Mouse (Mus musculus) left cerebral cortex, postnatal 25 days (tissue): ENCODE data around the gene Ets1. TPM values are rescaled to one million over a fixed set of nuclear protein-coding genes. Genes with fewer than 3 reads are reported as not detected.

Experiments
- DNase-seq, 2 experiments: peaks; one replicate each; pipeline ENCODE4 v3.0.0; 2022; ENCODE audit warnings: low spot score in 2 of 2, mixed read lengths in 1 of 2
- intact Hi-C: fragments of 180-260 bp; cut with DNase I; formaldehyde crosslinking; loops from one replicate; pipeline ENCODE4 v1.15.1; 2025
- total RNA-seq, 2 experiments: library from RNA; stranded (reverse); gene quantifications; 2 replicates each; pipeline ENCODE4 v1.2.3; 2021

The Ets1 gene
- total RNA-seq, 2 experiments from 2014 or later = 11.2 to 12.9 TPM

DNA sequence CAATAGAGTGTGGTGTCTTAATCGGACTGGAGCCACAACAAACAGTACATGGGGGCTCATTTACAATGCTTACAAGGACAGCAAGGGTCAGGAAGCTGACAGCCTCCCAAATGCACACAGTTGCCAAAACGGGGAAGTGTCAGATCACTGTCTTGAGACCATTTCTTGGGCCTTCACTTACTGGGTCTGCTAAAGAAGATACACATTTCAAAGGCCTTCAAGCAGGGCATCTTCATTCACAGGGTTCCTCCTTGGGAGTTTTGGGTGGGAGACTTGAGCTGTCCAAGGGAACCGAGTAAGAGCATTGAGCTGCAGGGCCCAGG lies 83.9 kb downstream of the Ets1 start:
- intact Hi-C loops = no loop called here
- DNase-seq = no peak

DNA sequence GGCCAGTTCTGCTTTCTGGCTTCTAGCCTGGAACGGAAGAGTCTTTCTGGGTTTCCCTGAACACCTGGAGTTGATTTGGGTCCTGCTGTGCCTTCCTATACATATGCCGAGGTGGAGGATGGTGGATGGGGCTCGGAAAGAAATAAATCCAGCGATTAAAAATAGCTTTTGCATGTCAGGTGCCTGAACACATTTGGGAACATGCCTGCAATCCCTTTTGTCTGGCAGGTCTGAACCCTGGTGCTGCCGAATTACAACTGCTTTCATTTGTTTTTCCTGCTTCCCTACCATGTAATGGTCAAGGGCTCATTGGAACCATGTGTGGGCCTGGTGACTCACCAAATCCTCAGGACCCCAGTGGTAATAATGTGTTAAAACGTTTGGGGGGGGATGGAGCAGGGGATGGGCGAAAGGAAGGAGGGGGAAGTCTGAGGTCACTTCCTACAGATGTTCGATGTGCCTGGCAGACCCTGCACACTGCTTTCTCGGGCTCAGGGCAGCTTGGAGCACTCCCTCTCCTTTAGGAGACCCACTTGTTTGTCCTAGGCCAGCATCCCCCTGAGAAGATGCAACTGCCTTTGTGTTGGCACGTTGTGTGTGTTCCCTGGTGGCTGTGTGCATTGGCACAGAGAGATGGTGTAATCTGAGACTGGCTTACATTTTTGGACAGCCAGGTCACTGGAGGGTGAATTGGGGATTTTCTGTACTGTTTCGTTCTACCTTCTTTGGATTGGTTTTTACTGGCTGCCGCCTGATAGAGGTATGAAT lies 84.4 kb downstream of the Ets1 start:
- intact Hi-C loops = no loop called here
- DNase-seq = no peak

DNA sequence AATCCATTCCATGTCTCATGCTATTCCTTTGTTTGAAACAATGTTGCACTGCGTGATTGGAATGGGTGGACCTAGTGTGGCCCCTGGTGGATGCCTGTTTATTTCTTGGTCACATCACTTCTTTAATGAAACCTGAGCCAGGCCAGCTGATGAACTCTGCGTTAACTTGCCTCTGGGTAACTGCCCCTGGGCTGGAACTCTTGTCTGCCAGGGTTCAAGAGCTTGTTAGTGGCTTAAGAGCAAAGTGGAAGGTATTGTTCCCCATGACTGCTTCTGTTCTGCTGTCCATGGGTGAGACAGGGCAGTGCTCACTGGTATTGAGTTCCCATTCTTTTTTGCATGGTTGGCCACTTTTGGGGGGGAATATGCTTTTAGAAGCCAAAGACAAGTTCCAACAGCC lies 85.1 kb downstream of the Ets1 start:
- no peak for DNase-seq
- intact Hi-C loops = no loop called here

DNA sequence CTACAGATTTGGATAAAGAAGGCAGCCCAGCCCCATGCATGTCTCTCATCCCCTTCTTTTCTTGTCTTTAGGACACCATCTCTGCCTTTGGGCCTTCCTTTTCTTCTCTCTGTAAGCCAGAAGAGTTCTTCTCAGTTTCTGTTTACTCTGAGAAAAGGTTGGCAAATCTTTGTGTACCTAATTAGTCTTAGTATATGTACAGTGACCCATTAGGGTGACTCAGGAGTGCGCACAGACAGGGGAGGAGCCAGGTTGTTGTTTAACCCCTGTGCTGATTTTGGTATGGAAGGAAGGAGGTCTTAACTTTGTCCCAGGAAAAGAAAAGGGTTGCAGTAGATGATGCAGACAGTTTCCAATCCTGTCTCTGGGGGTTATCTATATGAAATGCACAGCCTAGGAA lies 86.2 kb downstream of the Ets1 start:
- DNase-seq = no peak
- intact Hi-C loops = no loop called here

DNA sequence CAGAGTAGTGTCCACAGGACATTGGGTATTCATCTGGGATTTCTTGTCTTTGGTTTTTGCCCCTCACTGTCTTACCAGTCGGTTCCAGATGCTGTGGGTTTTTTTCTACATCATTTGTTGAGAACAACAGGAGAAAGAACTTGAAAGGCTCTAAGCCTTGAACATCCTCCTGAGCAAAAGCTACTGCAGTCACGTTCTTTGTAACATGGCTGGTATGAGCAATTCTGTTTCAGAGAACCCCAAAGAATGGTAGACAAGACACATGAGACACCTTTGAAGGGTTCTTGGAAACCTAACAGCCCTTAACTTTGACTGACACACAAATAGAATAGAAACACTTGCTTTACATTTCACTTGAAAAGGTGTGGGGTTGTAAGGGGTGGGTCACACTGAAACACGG lies 86.9 kb downstream of the Ets1 start:
- no peak for DNase-seq
- intact Hi-C loops = no loop called here

DNA sequence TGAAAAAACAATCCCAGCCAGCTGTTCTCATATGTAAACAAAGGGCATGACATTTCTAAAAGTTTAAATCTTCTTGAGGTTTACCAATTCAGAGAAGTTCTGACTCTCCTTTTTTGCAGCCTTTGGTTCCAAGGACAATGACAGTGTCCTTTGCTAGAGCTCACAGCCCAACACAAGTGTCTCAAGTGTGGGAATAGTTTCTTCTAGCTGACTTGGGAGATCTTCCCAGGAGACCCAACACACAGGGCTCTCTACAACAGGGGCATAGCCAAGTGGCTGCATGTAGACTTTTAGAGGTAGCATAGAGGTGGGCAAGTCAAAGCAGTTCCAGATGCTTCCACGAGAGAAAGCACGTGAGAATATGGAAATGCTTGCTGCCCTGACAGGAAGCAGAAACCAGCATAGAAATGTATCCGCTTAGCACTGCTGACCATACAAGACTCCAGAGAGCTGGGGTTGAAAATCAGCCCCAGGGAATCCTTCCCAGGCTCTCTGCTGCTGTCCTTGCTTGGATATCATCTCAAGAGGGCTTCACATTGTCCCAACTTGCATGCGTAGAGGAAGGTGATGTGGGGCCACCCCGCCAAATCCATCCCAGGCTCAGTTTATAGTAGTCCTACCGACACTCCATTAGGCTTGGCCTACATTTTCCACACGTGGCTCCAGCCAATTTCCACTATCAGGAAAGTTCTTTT lies 88.3 kb downstream of the Ets1 start:
- DNase-seq = no peak
- intact Hi-C loops = no loop called here

DNA sequence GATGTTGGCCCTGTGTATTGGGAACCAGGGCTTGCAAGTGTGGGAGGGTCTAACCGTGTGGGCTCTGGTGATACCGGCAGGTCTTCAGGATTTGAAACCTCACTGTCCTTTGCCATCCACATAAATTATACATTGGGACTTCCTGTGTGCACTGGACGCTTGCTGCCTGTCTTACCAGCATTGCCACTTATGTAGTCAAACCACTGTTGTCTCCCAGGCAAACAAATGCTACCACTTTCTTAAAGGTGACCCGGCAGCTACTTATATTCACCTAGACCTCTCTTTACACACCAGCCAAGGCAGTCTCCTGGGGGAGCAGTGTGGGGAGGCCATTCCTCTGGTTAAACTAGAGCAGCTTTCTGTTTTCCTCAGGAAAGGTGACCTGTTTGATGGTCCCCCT lies 89.9 kb downstream of the Ets1 start:
- intact Hi-C loops = no loop called here
- no peak for DNase-seq

DNA sequence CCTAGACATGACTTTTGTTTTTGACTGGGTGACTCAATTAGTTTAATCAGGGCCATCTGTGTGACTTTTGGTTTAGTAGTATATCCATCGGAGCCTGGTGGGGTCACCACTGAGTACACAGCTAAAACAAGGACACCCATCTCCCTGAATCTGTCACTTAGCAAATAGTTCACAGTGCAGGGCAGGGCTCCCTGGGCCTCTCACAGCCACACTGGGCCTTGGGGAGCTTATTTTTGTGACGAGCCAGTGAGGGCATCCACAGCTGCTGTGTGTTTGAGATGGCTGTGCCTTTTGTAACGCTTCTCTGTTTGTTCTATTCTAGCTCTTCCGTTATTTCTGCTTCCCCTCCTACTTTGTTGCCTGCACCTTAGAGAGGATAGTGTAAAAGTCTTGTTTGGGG lies 90.6 kb downstream of the Ets1 start:
- no peak for DNase-seq

DNA sequence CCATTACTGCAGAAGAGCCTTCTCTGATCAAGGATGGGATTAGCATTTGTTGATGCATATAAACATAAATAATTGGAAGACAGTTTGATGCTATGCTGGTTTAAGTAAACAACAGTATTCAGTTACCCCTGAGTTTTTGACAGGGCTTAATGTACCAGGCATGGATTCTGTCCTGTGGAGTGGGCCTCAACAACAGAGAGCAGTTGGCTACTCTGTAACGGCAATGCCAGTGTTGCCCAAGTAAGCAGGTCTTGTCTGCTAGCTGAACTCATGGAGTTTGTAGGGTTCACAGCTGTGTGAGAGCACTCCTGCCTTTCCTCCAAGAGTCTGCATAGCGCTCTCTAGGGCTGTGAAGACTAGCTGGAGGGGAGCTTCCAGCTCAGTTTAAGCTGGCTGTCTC lies 91.0 kb downstream of the Ets1 start:
- intact Hi-C loops = no loop called here
- DNase-seq = no peak

More for the DNA sequence above, 90.6 kb downstream of the Ets1 start:
- intact Hi-C loops = no loop called here

DNA sequence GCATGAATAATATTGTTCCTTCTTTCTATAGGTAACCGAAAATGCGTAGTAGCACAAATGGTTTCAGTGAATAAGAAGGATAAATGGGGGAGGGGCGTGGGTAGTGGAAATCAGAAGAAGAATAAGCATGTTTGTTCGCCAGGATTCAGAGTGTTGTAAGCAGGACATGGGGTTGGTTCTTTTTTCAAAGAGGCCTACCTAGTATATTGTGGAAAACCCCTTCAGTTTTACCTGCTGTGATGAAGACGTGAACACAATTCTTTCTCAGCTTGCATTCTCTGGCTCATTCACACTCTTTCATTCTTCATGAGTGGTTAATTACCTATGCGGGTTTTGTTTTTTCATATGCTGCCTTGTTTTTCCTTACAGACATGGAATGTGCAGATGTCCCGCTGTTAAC lies 92.3 kb downstream of the Ets1 start:
- intact Hi-C loops = no loop called here
- DNase-seq = no peak

DNA sequence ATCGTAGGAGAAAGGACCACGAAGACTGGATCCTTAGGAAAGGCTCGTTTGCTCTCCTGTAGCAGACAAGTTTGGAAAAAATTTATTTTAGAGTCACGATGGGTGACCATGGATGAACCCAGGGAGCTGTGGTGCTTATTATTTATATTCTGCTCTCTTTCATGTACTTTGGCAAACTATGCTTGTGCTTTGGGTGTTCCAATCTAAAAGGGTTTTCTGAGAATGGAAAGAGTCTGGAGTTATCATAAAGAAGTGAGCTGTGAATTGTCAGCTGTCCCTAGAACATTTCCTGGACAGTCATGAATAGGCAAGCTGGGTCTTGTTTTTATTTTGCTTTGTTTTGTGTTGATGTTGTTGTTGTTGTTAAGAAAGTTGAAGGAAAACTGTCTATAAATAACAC lies 92.8 kb downstream of the Ets1 start:
- intact Hi-C loops = no loop called here
- DNase-seq = no peak

DNA sequence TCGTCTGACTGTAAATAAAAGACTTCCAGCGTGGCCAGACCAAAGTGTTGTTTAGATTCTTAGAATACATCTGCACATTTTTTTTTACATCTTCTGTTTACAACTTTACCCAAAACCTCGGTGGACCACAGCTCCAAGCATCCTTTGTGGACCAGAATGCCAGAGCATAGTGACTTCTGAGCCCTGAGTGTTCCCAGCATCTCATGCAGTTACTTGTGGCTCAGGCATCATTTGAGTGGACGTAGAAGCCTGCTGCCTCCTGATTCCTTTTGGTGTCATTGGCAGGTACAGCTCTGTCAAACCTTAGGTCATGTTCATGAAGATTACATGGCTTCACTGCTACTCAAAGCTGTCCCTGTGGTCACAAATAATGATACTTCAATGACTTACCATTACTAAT lies 93.2 kb downstream of the Ets1 start:
- intact Hi-C loops = no loop called here
- DNase-seq = no peak

DNA sequence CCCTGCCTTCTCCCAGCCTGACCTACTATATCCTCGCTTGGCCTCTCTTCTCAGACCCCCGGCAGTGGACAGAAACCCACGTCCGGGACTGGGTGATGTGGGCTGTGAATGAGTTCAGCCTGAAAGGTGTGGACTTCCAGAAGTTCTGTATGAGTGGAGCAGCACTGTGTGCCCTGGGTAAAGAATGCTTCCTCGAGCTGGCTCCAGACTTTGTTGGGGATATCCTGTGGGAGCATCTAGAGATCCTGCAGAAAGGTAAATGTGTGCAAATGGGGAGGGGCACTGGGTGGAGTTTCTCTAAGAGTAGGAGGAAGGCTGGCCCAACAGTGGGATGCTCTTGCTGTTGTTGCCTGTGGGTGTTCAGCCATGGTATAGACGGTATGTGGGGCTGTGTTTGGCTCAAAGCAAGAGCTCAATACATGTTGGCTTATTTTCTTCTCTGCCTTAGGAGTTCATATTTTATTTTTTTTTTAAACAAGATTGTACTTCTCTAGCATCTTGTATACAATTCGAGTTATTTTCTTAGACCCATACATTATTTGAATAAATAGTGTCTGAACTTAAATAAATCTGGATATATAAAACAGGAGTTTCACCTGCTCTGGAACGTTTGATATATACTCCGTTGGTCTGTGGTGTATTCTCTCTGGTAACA lies 94.1 kb downstream of the Ets1 start:
- no peak for DNase-seq

DNA sequence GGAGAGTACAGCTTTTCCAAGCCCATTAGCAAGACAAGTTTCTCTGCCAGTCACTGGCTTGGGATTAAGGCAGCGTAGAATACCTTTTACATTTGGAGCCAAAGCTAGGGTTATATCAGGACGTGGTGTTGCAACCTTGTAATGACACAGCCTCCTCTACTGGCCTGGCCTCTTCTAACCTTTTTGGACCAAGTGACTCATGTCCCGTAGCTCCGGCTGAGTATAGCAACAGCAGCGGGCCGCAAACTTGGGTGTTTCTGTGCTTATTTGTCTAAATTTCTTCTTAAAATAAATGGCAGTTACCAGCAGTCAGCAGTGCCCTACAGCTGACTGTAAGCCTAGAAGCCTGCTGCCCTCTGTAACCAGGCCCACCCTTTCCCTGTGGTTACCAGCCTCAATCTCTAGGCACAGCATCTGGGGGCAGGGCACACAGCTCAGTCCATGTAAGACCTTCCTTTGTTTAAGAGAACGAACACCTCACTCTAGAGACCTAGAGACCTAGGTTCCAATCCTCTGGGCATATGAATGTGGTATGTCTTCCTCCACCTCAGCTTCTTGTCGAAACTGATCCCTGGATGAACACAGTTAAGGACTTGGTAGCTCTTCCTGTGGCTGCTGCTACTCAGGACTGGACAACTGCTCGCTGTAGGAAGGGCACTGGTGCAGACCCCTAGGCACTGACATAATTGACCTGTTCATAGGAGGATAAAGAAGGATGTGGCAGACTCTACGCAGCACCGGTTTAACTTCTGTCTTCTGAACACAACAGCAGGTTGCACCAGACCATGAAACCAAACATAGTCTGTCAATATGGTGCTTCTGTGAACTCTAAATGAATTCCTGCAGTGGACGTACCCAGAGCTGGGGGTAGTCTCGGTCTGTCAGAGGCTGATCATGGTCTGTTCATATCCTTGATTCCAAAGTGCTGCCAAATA lies 94.9 kb downstream of the Ets1 start:
- DNase-seq = no peak
- intact Hi-C loops = no loop called here

More for the DNA sequence above, 94.1 kb downstream of the Ets1 start:
- intact Hi-C loops = no loop called here

DNA sequence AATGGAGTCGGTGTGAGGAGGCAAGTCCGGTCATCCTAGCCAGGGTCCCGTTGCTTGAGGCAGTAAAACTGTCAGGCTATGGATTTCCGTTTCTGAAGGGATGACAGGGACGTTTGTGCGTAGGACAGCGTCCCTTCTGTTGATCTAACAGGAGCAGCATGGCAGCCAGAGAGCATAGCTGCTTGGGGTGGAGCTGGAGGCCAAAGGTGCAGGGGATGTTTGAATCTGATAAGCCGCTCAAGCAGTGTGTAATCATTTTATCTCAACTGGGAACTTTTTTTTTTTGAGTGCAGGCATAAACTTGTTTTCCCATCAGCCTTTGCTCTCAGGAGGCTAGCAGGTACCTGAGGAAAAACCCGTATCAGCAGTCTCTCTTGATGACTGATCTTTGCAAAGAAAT lies 95.8 kb downstream of the Ets1 start:
- no peak for DNase-seq
- intact Hi-C loops = no loop called here

DNA sequence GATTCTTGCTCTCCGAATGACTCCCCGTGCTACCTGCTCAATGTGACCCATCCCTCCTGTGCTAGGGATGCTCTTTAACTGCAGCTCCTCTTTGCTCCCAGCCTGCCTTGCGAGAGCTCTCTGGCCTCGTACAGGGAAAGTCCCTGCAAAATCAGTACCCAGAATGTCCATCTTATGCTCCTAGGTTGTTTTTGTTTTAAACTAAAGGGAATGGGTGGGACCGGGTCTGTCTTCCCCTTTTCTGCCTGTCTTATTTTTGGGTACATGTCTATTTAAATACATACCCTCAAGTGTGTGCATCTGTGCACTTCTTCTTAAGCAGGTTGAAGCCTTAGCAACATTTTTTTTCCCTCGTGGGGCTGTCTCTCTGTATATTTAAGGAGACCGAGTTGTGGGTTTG lies 99.0 kb downstream of the Ets1 start:
- intact Hi-C loops = no loop called here
- peak in 1 of 2 experiments; percentile 9 for DNase-seq

DNA sequence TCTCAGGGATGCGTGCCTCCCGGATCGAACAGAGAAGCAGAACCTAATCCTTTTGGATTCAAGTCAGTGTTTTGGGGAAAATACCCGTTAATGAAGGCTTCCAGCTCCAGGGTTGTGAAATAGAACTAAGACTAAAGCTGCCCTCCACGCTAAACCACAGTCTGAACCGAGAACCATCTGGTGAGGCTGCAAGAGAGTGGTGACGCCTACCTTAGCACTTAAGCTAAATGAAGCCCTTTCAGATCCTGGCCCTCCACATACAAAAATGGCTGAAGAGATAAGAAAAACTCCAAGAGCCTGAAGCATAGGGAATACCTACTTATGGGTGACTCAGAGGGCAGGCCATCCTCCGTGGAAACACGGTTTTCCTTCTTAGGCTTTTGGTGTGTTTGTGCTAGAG lies 100.0 kb downstream of the Ets1 start:
- intact Hi-C loops = no loop called here

DNA sequence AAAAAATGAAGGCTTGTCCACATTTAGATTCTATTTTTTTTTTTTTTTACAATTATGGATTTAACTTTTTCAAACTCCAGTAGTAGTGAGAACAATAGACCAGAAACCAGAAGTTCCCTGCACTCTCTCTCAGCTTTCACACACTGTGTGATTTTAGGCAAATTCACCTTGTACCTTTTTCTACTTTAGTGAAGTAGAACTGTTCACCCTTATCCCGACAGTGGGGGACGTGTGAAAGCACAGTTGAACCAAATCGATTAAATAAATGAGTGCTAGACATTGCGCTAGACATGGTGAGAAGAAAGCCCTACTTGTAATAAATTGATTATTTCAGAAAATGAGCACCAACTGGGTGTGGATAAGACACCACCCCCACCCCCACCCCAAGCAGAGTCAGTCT lies 104.0 kb downstream of the Ets1 start:
- DNase-seq = no peak
- intact Hi-C loops = no loop called here

More for the DNA sequence above, 100.0 kb downstream of the Ets1 start:
- peak in 1 of 2 experiments; percentile 65 for DNase-seq

DNA sequence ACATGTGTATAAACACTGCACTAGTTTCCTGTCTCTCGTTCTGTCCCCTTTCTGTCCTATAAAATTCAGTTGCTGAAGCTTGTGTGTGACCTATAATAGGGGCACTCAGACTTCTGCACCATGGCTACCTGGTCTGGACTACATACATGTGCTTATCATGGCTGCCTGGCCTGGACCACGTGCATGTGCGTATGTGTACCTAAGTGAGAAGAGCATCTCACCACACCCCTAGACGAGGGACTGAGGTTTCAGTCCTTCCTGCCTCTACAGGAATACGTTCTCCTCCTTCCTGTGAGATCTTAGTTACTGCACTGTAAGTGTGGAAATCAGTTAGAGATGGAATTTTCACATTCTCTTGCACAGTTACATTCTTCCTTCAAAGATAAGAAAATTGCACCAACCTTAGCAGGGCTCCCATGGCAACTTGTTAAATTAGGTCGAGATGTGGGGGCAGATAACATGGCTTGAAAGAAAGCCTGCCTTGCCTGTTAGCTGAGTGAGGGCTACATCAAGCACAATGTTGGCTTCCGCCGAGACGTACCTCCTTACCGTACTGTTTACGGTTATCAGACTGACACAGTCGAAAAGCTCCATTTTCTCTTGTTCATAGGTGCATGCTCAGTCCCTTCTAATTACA lies 104.8 kb downstream of the Ets1 start:
- intact Hi-C loops = no loop called here

DNA sequence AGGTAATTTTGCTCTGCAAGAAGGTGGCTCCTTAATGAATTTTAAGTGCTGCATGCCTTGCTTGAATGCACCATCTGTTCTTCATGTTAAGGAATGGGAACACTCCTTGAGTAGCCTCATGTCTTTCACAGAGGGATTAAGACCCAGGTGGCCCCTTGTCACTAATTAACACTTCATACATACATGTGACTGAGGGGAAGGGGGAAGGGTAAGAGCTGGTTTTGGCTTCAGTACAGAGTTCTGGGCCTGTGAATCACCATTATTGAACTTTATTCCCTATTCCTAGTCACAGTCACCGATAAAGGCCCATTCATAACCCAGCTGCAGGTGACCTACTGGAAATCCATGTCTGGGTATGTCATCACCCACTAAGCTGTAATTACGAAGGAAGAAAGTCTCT lies 105.7 kb downstream of the Ets1 start:
- intact Hi-C loops = no loop called here
- DNase-seq = no peak

More for the DNA sequence above, 104.8 kb downstream of the Ets1 start:
- DNase-seq = peak in 1 of 2 experiments; percentile 19
